Mouse (Mus musculus): ENCODE results near the gene Phb2.
A peak's percentile ranks its signal among the peaks of the same experiment; 100 is the strongest.

Phb2 gene

DNA sequence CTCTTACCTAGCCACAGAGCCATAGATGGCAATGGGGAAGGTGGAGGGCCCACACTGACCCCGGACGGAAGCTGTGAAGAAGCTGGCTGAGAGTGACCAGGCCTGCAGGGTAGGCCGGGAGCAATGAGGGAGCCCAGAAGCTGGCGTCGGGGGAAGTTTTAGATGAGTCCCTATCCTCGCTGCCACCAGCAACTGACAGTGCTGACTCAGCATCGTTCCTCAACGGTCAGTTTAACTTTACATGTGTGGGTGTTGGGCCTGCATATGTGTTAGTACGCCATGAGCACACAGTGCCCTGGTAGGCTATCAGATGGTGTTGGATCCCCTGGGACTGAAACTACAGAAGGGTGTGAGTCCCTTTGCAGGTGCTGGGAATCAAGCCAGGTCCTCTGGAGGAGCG is 12.3 kb downstream of the Phb2 start:
- no peak for DNase-seq

GRCm38 (mm10) chr6:124728621-124729020 is 16.5 kb downstream of the Phb2 start:
- DNase-seq: no peak

GRCm38 (mm10) chr6:124729850-124730705 is 17.9 kb downstream of the Phb2 start:
- no peak for DNase-seq

GRCm38 (mm10) chr6:124731038-124731437 is 18.9 kb downstream of the Phb2 start:
- DNase-seq: no peak

DNA sequence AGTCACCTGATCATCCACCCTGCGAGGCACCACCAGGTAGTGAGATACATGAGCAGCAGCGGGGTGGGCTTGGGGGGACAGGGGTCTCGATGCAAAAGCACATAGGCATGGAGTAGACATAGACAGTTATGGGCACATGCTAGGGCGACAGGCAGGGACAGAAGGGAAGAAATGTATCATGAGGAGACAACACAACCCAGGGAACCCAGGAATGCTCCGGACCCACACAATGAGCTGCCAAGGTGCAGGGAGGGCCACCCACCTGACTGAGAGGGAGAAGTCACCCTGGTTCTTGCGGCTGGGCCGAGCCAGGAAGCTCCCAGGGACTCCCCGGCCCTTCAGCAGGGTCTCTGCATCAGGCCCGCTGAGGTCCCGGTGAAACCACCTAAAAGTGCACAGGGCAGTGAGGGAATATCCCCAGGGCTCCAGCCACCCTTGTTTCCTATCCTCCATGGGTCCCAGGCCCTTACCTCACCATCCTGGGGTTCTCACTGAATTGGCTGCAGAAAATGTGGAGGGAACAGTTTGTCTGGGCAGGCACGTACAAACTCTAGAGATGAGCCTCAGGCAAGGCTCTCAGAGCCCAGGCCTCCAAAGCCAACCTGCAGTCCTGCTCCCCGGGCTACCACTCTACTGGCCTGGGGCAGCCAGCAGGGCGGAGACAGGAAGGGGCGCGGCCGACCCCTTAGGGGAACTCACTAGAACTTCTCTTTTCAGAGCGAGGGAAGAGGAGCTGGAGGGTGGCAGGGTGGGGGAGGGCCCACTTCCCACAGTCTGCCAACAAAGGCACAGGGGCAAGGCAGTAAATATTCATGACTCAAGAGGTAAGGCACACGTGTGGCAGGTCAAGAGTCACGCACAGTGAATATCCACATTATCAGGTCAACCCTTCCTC is 20.6 kb downstream of the Phb2 start:
- no peak for DNase-seq

GRCm38 (mm10) chr6:124734417-124734816 is 22.3 kb downstream of the Phb2 start:
- DNase-seq: no peak

- DNase-seq: no peak
Observed at GRCm38 (mm10) chr6:124737040-124737439, 24.9 kb downstream of the Phb2 start.

DNA sequence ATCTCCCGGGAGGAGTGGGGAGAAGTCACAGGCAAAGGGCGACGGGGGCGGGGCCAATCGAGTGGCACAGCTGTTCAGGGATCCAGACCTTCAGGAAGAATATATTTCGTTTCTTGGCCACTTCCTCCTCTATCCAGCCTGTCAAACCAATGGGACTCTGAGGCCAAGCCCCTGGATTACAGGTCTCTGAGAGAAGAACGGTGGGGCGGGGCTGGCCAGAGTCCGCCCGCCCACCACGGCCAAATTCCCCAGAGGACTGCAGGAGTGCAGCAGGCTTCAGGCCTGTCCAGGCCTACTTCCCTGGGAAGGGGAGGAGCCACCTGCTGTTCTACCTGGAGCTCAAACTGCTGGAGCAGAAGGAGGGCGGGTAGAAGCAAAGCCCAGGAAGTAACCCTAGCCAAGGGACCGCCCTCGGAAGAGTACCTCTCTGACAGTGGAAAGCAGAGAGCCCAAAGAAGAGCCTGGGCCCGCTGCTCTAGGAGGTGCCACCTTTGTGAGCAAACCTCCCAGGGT is 26.4 kb downstream of the Phb2 start, which contains the start of gene Ptpn6:
Gene Ptpn6, minus strand, starts transcription at position 204 of the 513 bp plus-strand sequence.
- DNase-seq: no peak

- DNase-seq: no peak
Observed at GRCm38 (mm10) chr6:124739231-124739796, 27.2 kb downstream of the Phb2 start.

GRCm38 (mm10) chr6:124740211-124740887 is 28.2 kb downstream of the Phb2 start:
- DNase-seq: peak; percentile 63

DNA sequence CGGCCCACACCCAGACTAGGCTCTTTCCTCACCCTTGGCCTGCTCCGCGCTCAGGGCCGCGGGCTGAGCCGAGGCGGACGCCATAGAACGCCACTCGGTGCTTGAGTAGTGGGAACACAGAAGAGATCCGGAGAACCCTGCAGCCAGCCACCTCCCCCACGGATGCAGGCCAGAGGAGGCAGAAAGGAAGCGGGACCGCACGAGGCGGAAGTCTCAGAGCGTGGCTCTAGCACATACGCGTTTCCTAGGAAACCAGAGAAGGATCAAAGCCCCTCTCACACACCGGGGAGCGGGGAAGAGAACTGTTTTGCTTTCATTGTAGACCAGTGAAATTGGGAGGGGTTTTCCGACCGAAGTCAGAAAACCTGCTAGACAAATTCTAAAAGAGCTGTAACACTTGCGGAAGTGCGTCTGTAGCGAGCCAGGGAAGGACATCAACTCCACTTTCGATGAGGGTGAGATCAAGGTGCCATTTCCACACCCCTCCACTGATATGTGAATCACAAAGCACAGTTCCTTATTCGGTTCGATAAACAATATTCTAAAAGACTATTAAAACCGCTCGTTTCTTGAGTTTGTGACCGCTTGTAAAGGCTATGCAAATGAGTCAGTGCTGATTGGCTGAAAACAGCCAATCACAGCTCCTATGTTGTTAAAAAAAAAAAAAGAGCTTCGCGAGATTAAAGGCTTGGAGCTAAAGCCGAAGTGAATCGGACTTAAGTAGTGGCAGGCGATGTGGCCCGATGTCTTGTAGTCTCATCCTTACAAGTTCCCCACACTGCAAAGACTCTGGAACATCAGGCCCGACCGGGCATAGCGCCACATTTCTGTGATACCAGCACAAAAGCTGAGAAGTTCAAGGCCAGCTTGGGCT is 29.0 kb downstream of the Phb2 start, which contains the start of gene Grcc10:
Gene Grcc10, minus strand, starts transcription at position 487 of the 874 bp plus-strand sequence.
- peak; percentile 82 for DNase-seq

GRCm38 (mm10) chr6:124741842-124742241 is 29.7 kb downstream of the Phb2 start:
- DNase-seq: no peak

DNA sequence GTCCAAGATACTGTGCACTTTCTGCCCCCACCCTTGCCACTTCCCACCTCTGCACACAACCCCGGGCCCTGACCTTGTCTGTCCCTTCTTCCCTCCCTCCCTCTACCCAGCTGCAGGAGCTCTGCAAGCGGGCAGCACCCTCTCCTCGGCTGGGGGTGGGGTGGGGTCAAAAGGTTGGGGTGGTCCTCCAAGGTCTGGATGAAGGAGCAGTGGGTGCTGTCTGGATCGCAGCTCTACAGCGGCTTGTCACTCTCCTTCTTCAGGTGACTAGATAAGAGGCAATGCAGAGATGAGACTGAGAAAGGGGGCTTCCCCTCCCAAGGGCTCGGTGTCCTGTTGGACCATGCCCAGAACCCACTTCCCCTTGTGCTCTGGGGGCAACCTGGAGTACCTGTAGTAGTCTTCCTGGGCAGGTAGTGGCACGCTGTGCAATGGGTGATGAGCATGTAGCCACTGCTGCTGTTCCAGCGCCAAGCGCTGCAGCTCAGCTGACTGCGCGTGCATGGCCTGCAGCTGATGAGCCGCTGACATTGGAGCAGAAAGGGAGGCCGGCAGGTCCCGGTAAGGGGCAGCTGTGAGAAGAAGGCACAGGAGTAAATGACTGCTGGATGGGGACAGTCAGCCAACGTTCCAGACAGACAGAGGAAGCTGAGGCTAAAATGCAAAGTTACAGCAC is 30.8 kb downstream of the Phb2 start:
- no peak for DNase-seq

GRCm38 (mm10) chr6:124743647-124744046 is 31.5 kb downstream of the Phb2 start:
- DNase-seq: no peak

DNA sequence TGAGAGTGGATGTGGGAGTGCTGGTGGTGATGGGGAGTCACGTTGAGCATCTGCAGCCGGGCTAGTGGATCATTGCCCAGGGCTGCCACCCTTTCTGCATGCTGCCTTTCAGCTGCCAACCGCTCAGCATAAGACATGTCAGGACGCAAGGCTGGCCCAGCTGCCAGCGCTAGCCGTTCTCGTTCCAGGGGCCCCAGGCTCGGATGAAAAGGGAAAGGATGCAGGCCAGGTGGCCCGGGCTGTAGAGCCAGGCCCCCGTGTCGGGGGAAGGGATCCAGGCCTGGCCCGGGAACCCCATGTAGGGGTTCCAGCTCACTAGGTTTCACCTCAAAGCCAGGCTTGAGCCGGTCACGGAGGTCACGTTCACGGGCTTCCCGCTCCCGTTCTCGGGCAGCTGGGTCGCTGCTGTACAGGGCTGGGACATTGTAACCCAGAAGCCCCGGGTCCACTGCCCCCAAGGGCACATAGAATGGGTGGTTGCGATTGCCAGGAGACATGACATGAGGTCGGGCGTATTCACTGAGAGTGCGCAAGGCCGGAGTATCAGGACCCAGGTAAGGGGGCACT is 32.7 kb downstream of the Phb2 start:
- no peak for DNase-seq

DNA sequence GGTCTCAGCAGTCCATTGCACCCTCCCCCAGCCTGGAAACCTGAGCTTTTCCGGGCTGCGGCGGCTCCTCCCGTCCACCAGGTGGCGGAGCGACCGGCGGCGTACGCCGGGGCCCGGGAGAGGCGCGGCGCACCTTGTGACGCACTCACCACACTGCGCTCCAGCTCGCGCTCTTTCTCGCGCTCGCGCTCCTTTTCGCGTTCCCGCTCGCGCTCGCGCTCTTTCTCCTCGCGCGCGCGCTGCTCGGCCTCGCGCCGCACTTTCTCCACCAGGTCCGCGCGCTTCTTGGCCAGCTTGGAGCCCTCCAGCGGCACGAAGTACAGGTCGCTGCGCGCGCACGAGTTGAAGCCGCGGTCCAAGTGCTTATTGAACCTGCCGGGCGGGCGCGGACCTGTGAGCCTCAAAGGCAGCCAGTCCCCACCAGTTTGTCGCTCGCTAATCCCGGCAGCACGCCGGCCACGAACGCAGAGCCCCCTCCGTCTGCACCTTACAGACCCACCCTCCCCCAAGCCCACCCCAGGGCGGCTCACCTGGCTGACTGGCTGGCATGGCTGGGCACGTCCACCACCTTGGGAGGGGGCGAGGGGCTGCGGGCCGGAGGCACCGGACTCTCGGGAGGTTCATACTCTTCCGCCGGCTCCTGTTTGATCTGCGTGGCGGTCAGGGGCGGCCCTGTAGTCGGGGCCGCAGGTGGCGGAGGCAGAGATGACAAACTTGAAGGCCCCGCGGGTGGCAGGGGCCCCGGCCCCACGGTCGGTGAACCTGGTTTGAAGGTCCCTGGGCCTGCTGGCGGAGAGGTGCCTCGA is 33.6 kb downstream of the Phb2 start:
- peak; percentile 93 for DNase-seq

DNA sequence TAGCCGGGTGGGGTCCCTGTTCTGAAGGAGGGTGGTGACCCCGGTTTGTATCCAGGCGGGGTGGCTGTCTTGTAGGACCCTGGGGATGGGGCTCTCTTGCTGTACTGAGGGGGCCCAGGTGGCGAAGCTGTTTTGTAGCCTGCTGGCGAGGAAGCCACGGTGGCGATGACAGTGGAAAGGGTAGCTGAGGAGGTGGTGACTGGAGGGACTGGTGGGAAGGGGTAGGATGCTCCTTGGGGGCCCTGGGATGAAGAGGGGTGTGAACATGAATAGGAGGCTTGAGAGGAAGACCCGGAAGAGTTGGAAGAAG is 34.1 kb downstream of the Phb2 start:
- DNase-seq: no peak

DNA sequence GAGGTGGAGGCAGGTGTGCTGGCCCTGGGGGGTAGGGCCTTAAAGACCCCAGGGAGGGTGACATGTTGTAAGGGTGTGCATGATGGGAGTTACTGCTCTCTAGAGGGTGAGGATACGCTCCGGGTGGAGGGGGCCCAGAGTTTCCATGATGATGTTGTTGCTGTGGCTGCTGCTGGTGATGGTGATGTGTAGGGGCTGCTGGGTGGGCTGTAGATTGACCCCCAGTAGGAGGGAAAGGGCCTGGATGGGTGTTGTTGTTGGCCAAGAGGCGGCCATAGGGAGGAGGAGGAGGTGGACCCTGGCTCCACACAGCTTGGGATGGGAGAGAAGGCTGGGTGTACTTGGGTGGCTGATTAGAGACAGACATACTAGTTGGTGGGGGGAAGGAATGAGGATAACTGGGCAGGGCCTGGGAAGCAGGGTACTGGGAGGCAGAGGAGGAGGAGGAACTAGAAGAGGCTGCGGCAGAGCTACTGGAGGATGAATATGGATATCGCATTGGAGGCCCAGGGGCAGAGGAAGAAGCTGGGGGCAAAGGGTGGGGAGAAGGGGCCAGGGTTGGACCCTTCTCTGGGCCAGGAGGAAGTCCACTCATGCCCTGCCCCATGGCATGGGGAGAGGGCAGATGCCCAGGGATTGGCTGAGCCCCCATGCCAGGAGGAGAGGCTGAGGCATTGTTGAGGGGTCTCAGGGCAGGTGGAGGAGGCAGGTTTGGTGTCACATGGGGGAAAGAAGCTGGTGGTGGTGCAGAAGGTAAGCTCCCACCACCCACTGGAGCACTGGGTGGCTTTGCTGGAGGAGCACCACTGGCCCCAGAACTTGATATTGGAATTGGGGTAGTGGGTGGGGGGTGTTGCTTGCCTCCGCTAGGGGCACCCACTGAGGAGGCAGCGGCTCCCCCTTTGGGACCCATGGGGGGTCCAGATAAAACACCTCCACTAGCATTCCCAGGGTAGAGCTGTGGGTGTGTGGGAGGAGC is 34.8 kb downstream of the Phb2 start:
- DNase-seq: no peak

- DNase-seq: no peak
Observed at GRCm38 (mm10) chr6:124750405-124750804, 38.3 kb downstream of the Phb2 start.

Data from right cerebral cortex, postnatal 4 days (tissue).